Comparison of ENCODE assay signal across 8 mouse cellular contexts in the genomic region with DNA sequence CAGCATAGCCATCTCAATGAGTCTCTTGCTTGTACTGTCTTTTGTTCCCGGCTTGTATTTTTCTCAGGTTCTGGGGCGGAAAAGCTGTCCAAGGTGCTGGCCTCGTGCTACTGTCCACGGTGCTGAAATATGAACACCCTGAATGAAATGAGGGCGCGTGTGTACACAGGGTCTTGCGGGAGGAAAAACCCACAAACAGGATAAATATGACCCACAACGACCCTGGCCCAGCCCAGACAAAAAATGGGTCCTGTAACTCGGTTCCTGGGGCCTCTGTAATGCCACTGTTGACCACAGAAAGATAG. TPM values are rescaled to one million over a fixed set of nuclear protein-coding genes. Genes with fewer than 3 reads are reported as not detected.
DNase-seq lines count a peak whose midpoint lies in the region; ATAC-seq and TF ChIP-seq lines count a peak whose summit lies in the region.

No protein-coding gene starts in this region.

- no peak for TF ChIP-seq POLR2A in thymus, adult 2 months (IDR thresholded peaks at IDR 0.05; ENCODE audit: control insufficient read depth, extremely low read depth, insufficient read depth, low read length, poor library complexity)

- H3K4me2 ChIP-seq in neural tube, embryonic 14.5 days (ENCODE audit: low read depth, low read length): peak overlapping the region; percentile 69; the same call in 1 of the 2 replicates

- no peak overlapping the region for H3K4me3 ChIP-seq in thymus, adult 2 months (ENCODE audit: control insufficient read depth, insufficient read depth, low read length)
- H3K4me3 ChIP-seq in limb, embryonic 10.5 days: no peak overlapping the region
- no peak overlapping the region; the same call in 1 of the 2 replicates for H3K4me3 ChIP-seq in neural tube, embryonic 14.5 days (ENCODE audit: low read depth, low read length)

- H3K4me1 ChIP-seq in thymus, adult 2 months (replicated peaks; ENCODE audit: control insufficient read depth, insufficient read depth, low read length): peaks cover 7% of the 10 kb centered on the region
- peaks cover 18% of the 10 kb centered on the region for H3K4me1 ChIP-seq in limb, embryonic 10.5 days
- H3K4me1 ChIP-seq in neural tube, embryonic 14.5 days (ENCODE audit: control insufficient read depth, insufficient read depth, low read length): 0 out of 2 replicates have a peak, but pooled peaks cover 4% of the 10 kb centered on the region

- ATAC-seq in neural tube, embryonic 14.5 days (ENCODE audit: low read depth): no peak

- peak; percentile 39 to 57 for DNase-seq in adrenal gland, adult 18-20 months (ENCODE audit: low spot score in 2 of 2)
- DNase-seq in adrenal gland, adult 8-10 months: no peak
- DNase-seq in thymus, postnatal 25 days: peak; percentile 37
- no peak for DNase-seq in thymus, adult 2 months
- peak; percentile 75 for DNase-seq in limb, embryonic 10.5 days (ENCODE audit: low spot score)
- DNase-seq in gastrocnemius, postnatal 25 days: no peak
- no peak for DNase-seq in frontal cortex, postnatal 25 days (ENCODE audit: low spot score in 2 of 2)

- no peak overlapping the region for H3K9ac ChIP-seq in neural tube, embryonic 14.5 days (replicated peaks; ENCODE audit: low read depth, low read length)

- peaks cover 33% of the 10 kb centered on the region for H3K27me3 ChIP-seq in thymus, adult 2 months (ENCODE audit: control insufficient read depth, insufficient read depth, low read length)
- H3K27me3 ChIP-seq in limb, embryonic 10.5 days (ENCODE audit: low read depth, poor library complexity, severe bottlenecking): peaks cover 97% of the 10 kb centered on the region
- H3K27me3 ChIP-seq in neural tube, embryonic 14.5 days (ENCODE audit: control insufficient read depth, insufficient read depth, low read length): peaks cover 10% of the 10 kb centered on the region

- no peaks in the 10 kb centered on the region for H3K9me3 ChIP-seq in limb, embryonic 10.5 days (replicated peaks)
- no peaks in the 10 kb centered on the region for H3K9me3 ChIP-seq in neural tube, embryonic 14.5 days (ENCODE audit: control insufficient read depth, low read length)

- WGBS in thymus, adult 2 months: 9% methylated on average over 9 of the region's 9 CpGs
- WGBS in limb, embryonic 10.5 days: 15% methylated on average over 9 of the region's 9 CpGs
- WGBS in neural tube, embryonic 14.5 days: 14% methylated on average over 9 of the region's 9 CpGs

- H3K27ac ChIP-seq in thymus, adult 2 months (ENCODE audit: control insufficient read depth, insufficient read depth, low read length): no peak overlapping the region
- no peak overlapping the region for H3K27ac ChIP-seq in limb, embryonic 10.5 days
- no peak overlapping the region for H3K27ac ChIP-seq in neural tube, embryonic 14.5 days (ENCODE audit: low read depth, low read length)

- no peak for TF ChIP-seq CTCF in thymus, adult 2 months (IDR thresholded peaks at IDR 0.05; ENCODE audit: borderline replicate concordance, control insufficient read depth, extremely low read depth, insufficient read depth, low read length, poor library complexity)

- H3K36me3 ChIP-seq in thymus, adult 2 months (ENCODE audit: control insufficient read depth, insufficient read depth, low read length): no peaks in the 10 kb centered on the region
- H3K36me3 ChIP-seq in limb, embryonic 10.5 days: no peaks in the 10 kb centered on the region
- H3K36me3 ChIP-seq in neural tube, embryonic 14.5 days (ENCODE audit: control insufficient read depth, insufficient read depth, low read length): no peaks in the 10 kb centered on the region

RNA-seq across cellular contexts. Expression of a gene that starts 0.4 kb away (rescaled TPM):
- total RNA-seq in adrenal gland, adult 18-20 months (2021): under 1 TPM in 1 of 2 experiments, not detected in 1; 0.16 TPM
- under 1 TPM in 2 of 4 experiments, not detected in 2; 0.28 to 0.40 TPM for total RNA-seq in adrenal gland, adult 8-10 months (2022)
- 0.13 and 0.17 TPM in 2 replicates for polyA plus RNA-seq in thymus, adult 2 months (2012; rRNA removed)
- polyA plus RNA-seq in limb, embryonic 10.5 days (2016; fragmentation: Nextera tagmentation; extraction: Ambion mirVana): 0.44 and 0.58 TPM in 2 replicates
- polyA plus RNA-seq in neural tube, embryonic 14.5 days (2014; fragmentation: Nextera tagmentation; extraction: Ambion mirVana): 1.3 and 3.5 TPM in 2 replicates
- total RNA-seq in gastrocnemius, postnatal 25 days (2021): not detected

RNA-seq across cellular contexts. Expression of a gene that starts 10.0 kb away (rescaled TPM):
- 1 to 10 TPM; 2.1 to 3.1 TPM for total RNA-seq in adrenal gland, adult 18-20 months (2021)
- 1 to 10 TPM; 2.1 to 9.2 (median 5.9) TPM for total RNA-seq in adrenal gland, adult 8-10 months (2022)
- 0.35 and 0.36 TPM in 2 replicates for polyA plus RNA-seq in thymus, adult 2 months (2012; rRNA removed)
- polyA plus RNA-seq in limb, embryonic 10.5 days (2016; fragmentation: Nextera tagmentation; extraction: Ambion mirVana): 0.09 and 0.16 TPM in 2 replicates
- 75.6 and 79.8 TPM in 2 replicates for polyA plus RNA-seq in neural tube, embryonic 14.5 days (2014; fragmentation: Nextera tagmentation; extraction: Ambion mirVana)
- not detected for total RNA-seq in gastrocnemius, postnatal 25 days (2021)

RNA-seq across cellular contexts. Expression of a gene that starts 22.0 kb away (rescaled TPM):
- total RNA-seq in adrenal gland, adult 18-20 months (2021): 1 to 10 TPM; 1.9 TPM
- 1 to 10 TPM in 2 of 4 experiments, not detected in 2; 1.7 to 2.3 TPM for total RNA-seq in adrenal gland, adult 8-10 months (2022)
- 4.3 TPM in 1 of 2 replicates, not detected in the other for polyA plus RNA-seq in thymus, adult 2 months (2012; rRNA removed)
- polyA plus RNA-seq in limb, embryonic 10.5 days (2016; fragmentation: Nextera tagmentation; extraction: Ambion mirVana): not detected in 2 replicates
- polyA plus RNA-seq in neural tube, embryonic 14.5 days (2014; fragmentation: Nextera tagmentation; extraction: Ambion mirVana): not detected in 2 replicates
- total RNA-seq in gastrocnemius, postnatal 25 days (2021): not detected

RNA-seq across cellular contexts. Expression of a gene that starts 22.2 kb away (rescaled TPM):
- 100 to 1,000 TPM; 740 to 761 TPM for total RNA-seq in adrenal gland, adult 18-20 months (2021)
- 100 to 1,000 TPM; 651 to 758 (median 708) TPM for total RNA-seq in adrenal gland, adult 8-10 months (2022)
- 162 and 183 TPM in 2 replicates for polyA plus RNA-seq in thymus, adult 2 months (2012; rRNA removed)
- polyA plus RNA-seq in limb, embryonic 10.5 days (2016; fragmentation: Nextera tagmentation; extraction: Ambion mirVana): 1,175 and 1,260 TPM in 2 replicates
- 1,214 and 1,252 TPM in 2 replicates for polyA plus RNA-seq in neural tube, embryonic 14.5 days (2014; fragmentation: Nextera tagmentation; extraction: Ambion mirVana)
- 100 to 1,000 TPM; 192 to 200 TPM for total RNA-seq in gastrocnemius, postnatal 25 days (2021)

RNA-seq across cellular contexts. Expression of a gene that starts 22.4 kb away (rescaled TPM):
- total RNA-seq in adrenal gland, adult 18-20 months (2021): 100 to 1,000 TPM in 1 of 2 experiments, 10 to 100 TPM in 1; 80.9 to 131 TPM
- total RNA-seq in adrenal gland, adult 8-10 months (2022): 100 to 1,000 TPM in 3 of 4 experiments, 10 to 100 TPM in 1; 89.0 to 142 (median 110) TPM
- polyA plus RNA-seq in thymus, adult 2 months (2012; rRNA removed): 69.4 and 76.1 TPM in 2 replicates
- 156 and 168 TPM in 2 replicates for polyA plus RNA-seq in limb, embryonic 10.5 days (2016; fragmentation: Nextera tagmentation; extraction: Ambion mirVana)
- polyA plus RNA-seq in neural tube, embryonic 14.5 days (2014; fragmentation: Nextera tagmentation; extraction: Ambion mirVana): 45.7 and 48.0 TPM in 2 replicates
- total RNA-seq in gastrocnemius, postnatal 25 days (2021): 10 to 100 TPM; 22.2 to 24.7 TPM

Comparison
In these comparisons a context has a peak if more than half of its experiments do, and no peak if none do; other contexts are left out.
1. DNase-seq: peak in adrenal gland, adult 18-20 months (2 of 2), thymus, postnatal 25 days (single experiment) and limb, embryonic 10.5 days (single experiment); none in adrenal gland, adult 8-10 months (single experiment), thymus, adult 2 months (single experiment), gastrocnemius, postnatal 25 days (single experiment) and frontal cortex, postnatal 25 days (0 of 2).